Mouse (Mus musculus): ENCODE measurements around the gene Mdh1b.

Mdh1b gene

DNA sequence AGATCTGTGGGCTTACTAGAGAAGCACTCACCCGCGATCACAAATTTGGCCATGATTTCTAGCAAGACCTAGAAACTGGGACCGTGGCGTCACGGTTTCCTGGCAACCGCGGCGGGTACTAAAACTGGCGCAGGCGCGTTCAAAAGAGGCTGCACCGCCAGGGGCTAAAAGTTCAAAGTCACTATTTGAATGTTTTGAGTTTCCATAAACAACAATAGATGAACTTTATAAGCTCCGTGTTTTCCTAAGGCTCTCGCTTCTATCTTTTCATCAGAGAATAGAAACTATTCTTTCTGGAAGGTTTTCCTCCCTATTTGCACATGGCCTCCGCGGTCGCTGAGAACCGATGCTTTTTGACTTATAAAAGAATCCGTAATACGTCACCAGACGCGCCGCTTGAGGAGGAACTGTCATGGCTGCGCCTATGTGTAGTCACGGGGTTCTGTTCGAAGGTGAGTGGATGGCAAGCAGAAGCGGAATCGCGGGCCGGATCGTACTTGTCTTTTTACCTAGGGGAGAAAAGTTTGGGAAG lies at the start of gene Mdh1b, which contains the start of gene Fastkd2:
Mdh1b (minus strand) TSS at position 79 of the 532 bp plus-strand sequence.
Fastkd2 (plus strand) TSS at position 375 of the 532 bp plus-strand sequence.
- peak; percentile 81 to 85 for DNase-seq (ENCODE audit: low spot score in 2 of 2)

DNA sequence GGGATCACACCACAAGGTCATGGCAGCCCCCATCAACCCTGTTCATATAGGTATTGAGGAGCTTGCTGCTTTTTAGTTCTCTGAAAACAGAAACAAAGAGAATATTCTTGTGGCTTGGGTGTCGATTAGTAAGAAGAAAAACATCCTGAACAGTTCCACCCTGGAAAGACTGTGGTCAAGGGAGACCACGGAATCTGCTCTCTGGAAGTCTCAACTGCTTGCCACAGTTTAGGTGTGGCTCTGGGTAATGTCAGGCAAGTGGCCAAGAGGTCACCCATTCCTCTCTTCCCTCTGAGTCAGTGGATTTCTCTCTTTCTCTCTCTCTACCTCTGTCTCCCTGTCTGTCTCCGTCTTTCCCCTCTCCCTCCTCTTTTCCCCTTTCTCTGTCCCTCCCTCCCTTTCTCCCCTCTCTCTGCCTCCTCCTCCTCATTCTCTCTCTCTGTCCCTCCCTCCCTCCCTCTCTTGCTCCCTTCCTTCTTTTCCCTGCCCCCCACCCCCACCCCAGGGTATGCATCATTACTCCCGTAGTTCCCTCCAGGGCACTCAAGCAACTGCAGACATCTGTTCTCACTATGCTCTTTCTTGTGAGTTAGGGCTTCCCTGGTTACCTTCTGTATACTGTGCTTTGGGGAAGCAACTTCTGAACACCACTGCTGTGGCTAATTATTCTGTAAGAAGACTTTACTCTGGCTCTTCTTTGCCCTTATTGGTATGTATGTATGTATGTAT lies 46.9 kb upstream of the Mdh1b start:
- no peak for DNase-seq (ENCODE audit: low spot score in 2 of 2)

DNA sequence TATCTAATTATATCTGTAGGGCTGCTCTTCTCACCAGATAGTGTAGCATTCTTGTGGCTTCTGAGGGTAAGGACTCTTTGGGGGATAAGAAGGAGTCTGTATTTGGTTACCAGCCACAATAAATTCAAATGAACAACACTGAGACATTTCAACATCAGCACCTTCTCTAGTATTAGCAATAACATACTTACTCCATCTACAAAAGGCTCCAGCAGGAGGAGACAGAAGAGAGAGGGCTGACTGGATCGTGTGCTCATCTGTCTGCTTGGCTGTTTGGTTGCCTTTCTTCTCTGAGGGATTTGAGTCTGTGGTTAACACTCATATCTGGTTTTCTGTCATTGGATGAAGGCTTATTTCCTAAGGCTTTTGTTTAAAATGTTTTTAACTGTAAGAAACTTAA lies 46.3 kb upstream of the Mdh1b start:
- no peak for DNase-seq (ENCODE audit: low spot score in 2 of 2)

DNA sequence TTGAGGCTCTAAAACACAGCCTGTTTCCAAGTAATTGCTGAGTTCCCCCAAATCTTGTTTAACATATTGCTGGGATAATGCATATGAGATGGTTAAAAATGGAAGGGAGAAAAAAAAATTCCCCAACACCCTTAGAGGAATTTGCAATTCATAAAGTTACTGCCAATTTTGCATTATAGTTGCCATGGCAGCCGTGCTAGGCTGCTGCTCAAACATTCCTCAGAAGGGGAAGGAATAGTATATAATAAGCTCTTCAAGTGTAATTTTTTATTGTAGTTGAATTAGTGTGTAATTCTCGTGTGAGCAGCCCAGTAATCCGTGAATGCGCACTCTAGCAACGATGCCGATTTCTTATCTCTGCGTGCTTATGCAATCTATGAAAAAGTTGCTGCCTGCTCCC lies 40.2 kb upstream of the Mdh1b start:
- DNase-seq (ENCODE audit: low spot score in 2 of 2), result no peak

DNA sequence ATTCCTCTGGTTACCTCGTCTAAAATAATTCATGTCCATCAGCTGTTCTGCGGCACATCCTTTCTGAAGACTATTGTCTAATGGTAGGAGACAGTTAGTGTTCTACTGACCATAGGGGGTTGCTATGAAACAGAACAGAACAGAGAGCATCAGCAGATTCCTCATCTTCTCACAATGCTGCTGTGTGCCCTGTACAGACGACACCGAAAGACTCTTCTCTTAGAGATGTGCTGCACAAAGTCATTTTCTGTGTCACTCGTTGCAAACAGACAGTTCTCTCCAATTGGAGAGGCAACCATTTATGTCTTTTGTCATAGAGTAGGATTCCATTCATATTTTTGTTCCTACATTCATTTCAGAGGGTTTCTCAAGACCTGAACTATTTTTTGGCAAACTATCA lies 39.0 kb upstream of the Mdh1b start, which contains the start of gene 4933402D24Rik:
4933402D24Rik (minus strand) TSS at position 101 of the 400 bp plus-strand sequence.
- DNase-seq (ENCODE audit: low spot score in 2 of 2), result no peak

DNA sequence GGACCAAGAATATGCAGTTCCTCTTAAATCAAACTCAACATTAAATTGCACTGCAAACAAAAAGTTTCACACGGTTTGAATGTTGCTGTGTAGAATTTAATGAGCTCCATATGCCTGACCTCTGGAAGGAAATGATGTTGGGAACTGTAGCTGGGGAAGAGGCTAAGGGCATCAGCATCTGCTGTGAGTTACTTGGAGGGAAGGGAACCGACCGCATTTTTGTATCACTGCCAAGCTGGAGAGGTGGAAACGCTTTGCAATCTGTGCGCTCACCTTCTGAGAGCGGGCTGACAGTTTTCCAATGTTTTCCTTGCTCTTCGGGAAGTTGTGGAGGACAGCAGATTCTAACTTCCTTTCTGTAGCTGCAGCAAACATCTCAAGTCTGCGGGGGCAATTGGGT lies 38.0 kb upstream of the Mdh1b start:
- no peak for DNase-seq (ENCODE audit: low spot score in 2 of 2)

DNA sequence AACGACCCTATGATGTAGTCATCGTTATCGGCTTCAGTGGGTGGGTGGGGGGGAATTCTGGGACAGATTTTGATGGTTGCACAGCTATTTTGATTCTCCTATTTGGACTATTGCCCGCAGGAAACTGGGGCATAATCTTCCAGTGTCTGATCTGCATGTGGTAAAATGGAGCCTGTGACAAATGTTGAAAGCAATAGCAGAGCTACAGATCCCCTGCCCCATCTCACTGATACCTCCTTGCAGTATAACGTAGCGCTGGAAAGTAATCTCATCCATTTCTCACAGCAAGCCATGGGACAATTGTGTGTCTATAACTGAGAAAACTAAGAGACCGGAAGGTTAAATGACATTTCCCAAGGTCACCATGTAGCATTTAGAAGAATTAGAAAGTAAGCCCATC lies 34.3 kb upstream of the Mdh1b start:
- no peak for DNase-seq (ENCODE audit: low spot score in 2 of 2)

DNA sequence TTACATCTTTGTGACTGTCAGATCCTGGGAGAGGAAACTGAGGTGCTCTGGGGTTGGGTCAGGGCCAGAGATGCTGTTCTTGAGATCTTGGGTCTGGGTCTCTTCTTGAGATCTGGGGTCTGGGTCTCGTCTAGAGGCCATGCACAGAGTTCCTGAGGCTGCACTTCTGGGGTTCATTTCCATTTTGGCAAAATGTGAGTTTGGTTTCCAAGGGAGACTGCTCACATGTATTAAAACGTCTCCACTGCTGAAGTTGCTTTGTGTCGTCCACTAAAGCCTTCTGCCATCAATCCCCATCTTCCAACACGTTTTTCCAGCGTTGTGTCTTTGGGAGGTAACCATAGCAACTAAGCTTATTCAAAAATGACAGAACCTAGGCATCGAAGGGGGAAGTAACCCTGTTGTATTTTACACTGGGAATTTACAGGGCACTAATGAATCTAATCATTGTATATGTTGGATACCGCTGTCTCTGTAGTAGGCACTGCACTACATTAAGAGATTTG lies 33.8 kb upstream of the Mdh1b start:
- DNase-seq (ENCODE audit: low spot score in 2 of 2), result no peak

DNA sequence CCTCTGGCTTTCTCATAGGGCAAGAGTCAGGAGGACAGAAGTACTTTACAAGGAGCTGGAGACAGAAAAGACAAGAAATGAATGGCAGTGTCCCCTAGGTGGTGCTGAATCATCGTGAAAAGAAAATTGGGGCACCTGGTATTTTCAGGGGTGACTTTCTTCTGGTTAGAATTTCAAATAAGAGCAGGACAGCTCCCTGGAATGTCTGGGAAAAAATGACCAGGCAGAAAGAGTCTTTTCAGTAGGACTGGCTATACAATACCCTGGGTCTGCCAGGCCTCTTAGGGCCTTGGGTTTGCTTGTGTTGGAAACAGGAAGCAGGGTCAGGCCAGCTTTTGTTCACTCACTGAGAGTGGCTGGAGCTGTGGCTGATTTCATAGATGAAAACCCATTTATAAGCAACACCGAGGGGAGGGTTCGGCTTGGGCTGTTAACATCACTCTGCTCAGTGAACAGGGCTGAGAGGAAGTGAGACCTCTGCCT lies 33.1 kb upstream of the Mdh1b start:
- peak in 1 of 2 experiments; percentile 1 for DNase-seq (ENCODE audit: low spot score in 2 of 2)

DNA sequence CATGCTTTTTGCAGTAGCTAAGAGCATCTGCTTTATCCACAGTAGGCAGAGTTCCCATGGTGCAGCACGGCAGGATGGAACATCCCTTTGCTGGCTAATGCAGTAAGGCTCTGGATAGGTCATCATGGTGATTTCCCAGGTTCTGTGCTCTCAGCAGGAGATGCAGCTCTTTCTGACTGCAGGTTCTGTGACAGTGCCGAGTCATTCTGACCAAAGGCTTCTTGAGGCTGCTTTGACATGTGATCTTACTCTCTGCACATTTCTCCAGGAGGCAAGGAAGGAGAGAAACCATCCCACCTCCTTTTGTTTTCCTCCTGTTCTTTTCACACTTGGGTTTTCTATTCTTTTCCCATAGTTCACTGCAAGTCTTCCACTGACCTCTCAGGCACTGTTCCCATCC lies 25.9 kb upstream of the Mdh1b start:
- DNase-seq (ENCODE audit: low spot score in 2 of 2), result no peak

DNA sequence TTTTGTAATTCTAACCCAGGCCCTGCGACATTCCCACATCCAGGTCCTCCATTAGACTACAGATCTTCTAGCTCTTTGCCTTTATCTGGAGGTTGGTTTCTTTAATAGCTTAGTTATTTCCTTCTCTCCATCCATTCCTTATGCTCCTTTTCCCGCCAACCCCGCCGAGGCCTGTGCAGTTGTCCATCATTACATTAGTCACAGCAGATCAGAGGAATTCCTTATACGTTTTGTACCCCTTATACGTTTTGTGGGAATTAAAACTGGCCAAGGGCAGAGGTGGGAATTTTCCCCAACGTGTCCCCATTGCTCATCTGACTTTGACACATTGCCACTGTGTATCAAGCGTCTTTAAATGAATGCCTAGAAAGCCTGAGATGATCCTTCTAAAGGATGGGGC lies 322 bp downstream of the Mdh1b start:
- DNase-seq (ENCODE audit: low spot score in 2 of 2), result no peak

DNA sequence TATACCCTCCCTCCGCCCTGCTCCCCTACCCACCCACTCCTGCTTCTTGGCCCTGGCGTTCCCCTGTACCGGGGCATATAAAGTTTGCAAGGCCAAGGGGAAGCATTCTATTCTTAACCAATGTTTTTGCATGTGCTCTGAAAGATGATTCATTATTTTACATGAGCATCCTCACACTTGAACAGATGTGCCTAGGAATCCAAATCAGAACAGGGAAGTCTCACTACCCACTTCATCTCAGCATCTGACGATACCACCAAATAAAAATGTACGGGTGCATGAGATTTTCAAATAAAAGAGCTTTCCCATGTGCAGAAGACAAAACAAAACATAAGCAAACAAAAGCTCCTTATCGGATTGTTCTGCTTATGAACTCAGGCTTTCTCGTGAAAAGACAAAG lies 10.0 kb downstream of the Mdh1b start:
- no peak for DNase-seq (ENCODE audit: low spot score in 2 of 2)

DNA sequence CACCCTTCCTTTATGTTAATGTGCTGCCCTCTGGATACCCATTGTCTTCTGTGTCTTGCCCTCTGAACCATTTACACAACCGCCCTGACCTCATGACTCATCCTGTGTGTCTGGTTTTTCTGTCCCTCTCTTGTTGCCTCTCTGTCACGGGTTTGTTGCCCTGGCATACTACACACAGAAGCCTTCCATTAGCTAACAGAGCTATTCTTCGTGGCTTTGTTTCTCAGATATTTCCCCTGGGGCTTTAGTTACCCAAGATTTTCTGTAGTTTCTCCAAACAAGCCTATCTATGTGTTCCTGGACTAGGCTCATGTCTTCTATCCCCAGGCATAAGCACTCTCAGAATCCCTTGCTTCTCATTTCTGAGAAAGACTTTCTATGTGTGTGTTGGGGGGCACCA lies 21.2 kb downstream of the Mdh1b start:
- DNase-seq (ENCODE audit: low spot score in 2 of 2), result no peak

DNA sequence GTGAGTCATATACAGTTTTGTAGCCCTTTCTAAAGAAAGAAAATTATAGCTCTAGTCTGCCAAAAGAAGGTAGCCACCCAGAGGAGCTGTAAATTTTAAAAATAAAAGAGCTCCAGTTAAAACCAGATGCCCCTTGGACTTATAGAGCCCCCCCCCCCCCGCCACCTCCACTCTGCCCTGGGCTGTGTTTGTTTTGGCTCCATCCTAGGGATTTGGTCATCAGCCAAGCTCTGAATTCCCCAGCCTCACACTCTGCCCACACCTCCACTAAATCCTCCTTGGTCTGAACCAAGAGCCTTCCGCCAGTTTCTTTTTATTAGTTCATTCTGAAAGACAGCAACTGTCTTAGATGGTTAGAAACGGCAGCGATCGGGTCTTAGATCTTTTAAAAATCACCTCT lies 24.4 kb downstream of the Mdh1b start:
- DNase-seq (ENCODE audit: low spot score in 2 of 2), result no peak

DNA sequence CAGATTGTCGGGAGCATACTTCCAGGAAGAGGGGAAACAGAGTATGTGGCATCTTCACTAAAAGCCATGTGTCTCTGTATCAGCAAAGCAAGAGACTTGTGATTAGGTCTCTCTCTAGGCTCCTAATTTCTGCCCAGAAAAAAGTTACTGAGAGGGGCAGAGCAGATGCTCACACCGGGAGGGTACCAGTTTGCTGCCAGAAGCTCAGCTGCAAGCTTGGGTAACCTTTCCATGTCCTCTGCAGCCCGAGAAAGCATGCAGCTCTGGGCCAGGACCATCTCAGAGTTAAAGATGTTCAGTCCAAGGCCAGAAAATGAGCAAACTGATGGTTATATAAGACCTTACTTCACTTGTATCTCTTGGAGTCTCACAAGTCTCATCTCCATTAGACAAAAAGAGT lies 33.3 kb downstream of the Mdh1b start:
- DNase-seq (ENCODE audit: low spot score in 2 of 2), result no peak

DNA sequence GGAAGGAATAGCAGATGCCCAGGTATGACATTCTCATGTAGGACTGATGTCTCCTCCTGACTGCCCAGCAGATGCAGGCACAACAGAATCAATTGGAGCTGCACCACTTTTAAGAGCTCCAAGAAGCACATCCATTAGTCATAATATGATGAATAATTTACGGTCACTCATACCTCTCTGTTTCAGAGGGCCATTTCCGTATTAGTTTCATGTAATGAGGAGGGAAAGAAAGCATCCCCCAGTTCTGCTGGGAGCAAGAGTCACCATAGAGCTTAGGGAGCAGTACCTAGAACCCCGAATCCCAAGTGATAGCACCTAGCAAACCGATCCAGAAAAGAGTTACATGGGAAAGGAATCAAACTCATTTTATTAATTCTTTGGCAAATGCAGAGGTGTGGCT lies 43.3 kb downstream of the Mdh1b start, which contains the start of gene Dytn:
Dytn (minus strand) TSS at position 101 of the 400 bp plus-strand sequence.
- no peak for DNase-seq (ENCODE audit: low spot score in 2 of 2)

DNA sequence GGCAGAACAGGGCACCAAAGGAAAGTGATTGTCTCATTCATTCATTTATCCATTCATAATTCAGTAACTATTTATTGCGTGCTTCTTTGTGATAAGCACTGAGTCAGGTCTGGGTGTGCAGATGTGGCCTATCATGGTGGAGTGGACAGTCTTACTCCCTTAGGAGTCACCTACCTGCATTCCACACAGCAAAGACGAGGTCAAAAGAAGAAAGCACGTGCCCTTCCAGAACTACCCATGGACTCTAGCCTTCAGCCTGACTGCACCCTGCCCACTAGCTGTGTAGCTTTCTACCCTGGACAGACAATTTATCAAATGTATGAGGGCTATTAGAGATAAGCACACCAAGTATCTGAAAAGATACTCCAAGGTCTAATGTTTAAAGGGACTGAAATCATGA lies 54.1 kb downstream of the Mdh1b start:
- DNase-seq (ENCODE audit: low spot score in 2 of 2), result no peak

DNA sequence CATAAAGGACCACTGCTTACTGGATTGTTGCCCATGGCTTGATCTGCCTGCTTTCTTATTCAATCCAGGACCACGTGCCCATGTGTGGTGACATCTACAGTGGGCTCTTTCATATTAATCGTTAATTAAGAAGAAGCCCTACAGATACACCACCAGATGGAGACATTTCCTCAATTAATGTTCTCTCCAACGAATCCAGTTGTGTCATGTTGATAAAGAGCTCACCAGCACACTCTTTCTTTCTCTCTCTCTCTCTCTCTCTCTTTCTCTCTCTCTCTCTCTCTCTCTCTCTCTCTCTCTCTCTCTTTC lies 61.3 kb downstream of the Mdh1b start:
- DNase-seq (ENCODE audit: low spot score in 2 of 2), result no peak

DNA sequence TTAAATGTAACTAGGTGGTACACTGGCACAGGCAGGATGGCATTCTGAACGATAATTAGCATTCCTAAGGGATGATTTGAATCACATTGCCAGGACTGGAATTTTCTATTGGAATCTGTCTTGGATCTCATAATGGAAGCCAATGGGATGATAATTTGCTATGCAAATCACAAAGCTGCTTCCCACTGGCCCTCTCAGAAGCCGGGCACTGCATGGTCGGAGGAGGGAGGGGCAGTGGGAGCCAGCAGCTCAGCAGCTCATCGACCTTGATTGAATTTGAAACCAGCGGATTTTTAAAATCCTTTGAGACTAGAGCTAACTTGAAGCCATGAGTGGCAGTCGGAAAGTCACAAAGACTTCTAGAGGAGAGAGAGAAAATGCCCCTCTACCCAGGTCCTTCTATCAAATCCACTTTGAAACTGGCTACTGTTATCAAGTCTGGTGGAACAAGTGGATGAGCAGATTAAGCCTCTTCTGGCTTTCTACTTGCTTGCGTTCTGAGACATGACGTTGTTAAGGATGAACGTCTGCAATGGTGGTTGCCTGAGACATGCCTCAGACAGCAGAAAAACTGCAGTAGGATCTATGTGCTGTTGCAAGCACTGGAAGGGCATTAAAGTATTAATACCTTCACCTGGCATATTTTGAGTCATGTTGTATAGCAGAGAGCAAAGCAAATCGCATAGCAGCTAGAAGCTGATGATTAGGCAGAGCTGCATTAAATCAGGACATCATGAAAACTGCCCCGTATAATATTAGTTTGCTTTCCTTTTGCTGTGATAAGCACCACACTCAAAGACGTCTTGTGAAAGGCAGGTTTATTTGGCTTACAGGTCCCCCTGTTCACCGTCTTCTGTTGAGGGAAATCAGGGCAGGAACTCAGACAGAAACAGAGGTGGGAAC lies 61.9 kb downstream of the Mdh1b start:
- no peak for DNase-seq (ENCODE audit: low spot score in 2 of 2)

DNA sequence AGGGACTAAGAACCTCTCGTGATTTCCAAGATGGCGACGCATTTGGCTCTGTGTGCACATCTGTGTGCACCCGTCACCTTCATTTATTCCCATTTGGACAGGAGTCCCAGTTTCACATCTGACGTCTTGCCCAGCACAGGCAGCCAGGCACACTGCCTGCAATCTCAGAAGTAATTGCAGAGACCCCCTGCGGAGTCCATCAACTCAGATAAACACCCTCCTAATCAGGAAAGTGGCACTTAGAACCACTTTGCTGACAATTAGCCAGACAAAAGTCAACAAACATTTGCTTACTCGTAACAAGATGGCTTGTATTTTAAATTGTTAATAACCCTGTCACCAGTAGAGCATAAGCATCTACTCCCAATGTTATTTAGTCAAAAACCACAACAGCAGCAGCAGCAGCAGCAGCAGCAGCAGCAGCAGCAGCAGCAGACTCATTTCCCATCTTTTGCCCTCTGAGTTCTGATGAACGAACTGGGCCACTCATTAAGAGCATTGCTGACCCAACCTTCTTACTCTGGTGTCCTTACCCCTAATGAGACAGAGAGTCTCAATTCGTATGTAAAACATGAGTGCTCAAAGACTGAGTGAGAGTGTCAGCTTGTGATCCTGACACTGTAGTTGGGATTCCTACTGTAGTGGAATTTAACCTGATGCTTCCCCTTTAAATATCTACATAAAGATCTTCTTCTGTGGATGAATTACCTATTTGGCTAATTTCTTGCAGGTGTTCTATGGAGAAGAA lies 62.7 kb downstream of the Mdh1b start:
- DNase-seq (ENCODE audit: low spot score in 2 of 2), result no peak

DNA sequence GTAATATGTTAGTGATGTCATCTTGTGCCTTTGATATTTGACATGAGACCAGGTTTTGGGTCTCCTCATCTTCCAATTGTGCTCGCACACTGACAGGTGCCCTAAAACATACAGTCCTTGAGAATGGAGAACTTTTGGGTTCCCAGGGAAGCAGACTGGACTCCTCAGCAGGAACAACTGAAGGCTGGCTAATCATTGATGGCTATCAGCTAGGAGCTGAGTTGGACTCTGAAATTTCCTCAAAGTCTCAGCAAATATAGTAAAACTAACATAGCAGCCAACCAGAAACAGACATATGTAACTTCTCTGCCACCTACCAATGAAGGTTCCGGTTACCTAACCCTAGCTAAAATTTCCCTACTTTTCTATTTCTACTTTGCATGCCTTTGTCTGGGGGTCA lies 64.0 kb downstream of the Mdh1b start:
- no peak for DNase-seq (ENCODE audit: low spot score in 2 of 2)

DNA sequence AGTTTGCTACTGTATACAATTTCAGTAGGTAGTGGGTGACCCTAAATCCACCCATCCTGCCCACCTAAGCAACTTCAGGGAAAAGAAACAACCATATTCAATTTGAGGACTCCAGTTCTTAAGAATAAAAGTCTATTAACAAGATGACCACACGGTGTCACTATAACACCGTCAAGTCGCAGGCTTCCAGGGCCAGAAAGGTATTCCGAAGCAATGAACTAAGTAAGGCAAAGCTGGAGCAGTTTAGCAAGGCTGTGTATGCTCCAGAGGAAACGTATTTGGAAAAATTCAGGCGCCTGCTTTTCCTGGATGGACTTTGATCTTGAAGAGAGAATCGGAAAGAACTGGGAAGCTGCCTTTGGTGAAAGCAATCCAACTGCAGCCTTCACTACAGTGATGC lies 70.5 kb downstream of the Mdh1b start:
- peak in 1 of 2 experiments; percentile 9 for DNase-seq (ENCODE audit: low spot score in 2 of 2)

All from spleen, postnatal 36 days (tissue).